Mouse (Mus musculus): ENCODE measurements around the gene Uimc1.

DNA sequence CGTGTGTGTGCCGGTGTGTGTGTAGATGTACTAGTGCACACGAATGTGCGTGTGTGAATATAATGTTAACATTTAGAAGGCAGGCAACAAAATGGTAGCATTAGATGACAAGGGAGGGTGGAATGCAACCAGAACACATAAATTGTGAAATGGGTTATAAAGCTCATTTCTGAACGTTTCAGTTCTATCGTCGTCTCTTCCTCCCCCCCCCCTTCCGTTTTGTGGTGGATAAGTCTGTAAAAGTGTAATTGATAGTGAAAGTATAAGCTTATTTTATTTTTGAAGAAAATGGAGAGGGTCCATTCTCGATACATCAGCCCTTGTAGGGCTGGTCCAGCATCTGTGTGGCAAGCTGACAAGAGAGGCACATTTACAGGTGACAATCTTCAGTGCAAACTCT, 81.4 kb downstream of the Uimc1 start:
- TF ChIP-seq CTCF (IDR thresholded peaks at IDR 0.05; ENCODE audit: extremely low read depth, insufficient read length, insufficient replicate concordance, low read depth, low read length) (no peak), POLR2A (IDR thresholded peaks at IDR 0.05; ENCODE audit: low read depth, low read length) (no peak)
